Mouse (Mus musculus) skeletal muscle tissue, adult 2 months (tissue): ENCODE measurements around the gene Acap1.

Experiments
- DNase-seq: peaks from one replicate; pipeline ENCODE4 v3.0.0-alpha.2; 2012; ENCODE audit warnings: low read depth, low spot score

The Acap1 gene

DNA sequence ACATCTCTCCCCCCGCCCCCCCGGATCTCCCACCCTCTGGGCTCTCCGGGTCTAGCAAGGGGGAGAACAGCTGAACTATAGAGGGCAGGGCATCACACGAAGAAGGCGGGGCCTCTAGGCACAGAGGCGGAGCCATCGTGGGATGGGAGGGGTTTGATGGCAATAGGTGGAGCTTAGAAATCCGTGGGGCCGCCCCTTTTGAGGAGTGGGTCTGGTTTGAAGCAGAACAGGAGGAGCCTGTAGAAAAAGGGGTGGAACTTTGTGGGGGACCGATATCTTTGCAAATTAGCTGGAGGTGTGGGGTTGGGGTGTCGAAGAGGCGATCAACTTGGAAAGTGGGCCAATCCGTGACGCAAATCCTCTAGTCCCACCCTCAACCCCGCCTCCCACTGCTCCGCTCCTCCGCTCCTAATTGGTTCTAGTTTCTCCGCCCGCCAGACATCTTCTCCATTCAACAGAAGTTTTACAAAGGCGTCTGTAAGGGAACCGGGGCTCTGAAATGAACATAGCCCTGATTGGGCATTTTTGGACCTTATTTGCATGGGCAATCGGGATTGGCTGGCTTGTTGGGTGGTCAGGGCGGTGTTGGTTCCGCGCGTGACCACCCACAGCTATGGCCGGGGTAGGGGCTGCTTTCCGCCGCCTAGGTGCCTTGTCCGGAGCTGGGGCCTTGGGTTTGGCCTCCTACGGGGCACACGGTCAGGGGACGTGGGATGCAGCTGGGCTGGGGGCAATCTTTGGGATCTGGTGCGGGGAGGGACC is 57.2 kb downstream of the Acap1 start, which contains the start of gene Tmem256:
Tmem256 (plus strand) TSS at position 563 of the 762 bp plus-strand sequence.
- peak; percentile 97 for DNase-seq

DNA sequence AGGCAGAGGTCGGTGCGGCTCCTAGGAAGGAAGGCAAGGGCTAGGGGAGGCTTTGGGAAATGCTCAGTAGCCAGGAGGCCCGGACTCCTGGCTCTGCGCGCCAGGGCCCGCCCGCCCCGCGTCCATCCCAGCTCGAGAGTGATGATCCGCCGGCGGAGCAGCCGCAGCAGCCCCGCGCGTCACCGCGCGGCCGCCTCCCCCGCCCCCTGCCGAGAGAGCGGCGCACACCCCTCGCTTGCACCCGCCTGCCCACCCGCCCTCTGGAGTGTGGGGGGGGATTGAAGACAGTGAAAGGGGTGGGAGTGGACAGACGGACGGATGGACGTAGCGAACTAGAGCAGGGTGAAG is 57.8 kb downstream of the Acap1 start, which contains the start of gene Nlgn2:
Nlgn2 (minus strand) TSS at position 181 of the 348 bp plus-strand sequence.
- no peak for DNase-seq

DNA sequence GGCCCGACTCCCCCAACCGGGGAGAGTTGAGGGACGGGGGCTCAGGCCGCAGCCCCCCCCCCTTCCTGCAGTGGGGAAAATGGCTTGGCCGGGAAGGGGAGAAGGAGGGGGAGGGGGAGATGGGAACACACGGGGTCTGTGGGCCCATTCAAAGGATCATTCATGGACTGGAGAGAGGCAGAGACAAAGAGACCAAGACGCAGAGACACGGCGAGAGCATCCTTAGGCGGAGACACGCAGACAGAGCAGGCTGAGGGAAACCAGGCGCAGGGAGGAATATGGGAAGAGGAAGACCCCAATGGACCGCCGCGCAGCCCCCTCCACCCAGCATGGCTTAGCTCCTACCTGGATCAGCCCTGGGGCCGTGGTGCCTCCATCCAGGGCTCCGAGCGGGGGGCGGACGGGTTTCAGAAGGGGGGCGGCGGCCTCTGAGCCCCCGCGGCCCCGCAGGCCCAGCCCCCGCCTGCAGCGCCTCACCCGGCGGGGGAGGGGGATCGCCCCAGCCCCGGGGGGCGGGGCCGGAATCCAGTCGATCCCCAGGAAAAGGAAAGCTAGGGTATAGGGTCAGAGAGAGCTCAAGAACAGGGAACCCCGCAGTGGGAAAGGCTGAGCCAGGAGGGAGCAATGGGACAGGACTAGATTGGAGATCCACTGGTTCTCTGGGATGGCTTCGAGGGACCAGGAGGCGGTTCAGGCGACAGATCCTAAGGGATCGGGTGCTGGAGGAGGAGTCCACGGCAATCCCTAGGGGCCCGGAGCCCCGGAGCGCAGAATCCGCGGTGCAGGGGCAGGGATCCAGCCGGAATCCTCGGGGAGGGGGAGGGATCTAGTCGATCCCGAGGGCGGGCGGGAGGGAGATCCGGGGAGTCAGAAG is 58.4 kb downstream of the Acap1 start:
- DNase-seq, result no peak

DNA sequence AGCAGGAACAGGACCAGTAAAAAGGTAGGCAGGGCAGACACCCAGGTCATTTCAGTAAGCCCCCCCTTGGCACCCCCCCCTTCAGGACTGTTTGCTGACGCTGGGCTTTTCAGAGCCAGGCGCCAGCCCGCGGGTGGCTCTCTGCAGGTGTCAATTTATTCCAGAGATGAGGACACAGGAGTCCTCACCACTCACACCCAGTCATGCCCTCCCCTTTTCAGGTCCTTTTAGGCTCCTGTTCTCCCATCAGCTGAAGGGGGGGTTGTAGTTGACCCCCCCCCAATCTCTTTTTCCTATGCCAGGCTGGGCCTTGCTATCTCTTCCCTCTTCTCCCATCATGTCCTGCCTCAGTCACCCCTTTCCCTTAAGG is 59.4 kb downstream of the Acap1 start:
- no peak for DNase-seq

DNA sequence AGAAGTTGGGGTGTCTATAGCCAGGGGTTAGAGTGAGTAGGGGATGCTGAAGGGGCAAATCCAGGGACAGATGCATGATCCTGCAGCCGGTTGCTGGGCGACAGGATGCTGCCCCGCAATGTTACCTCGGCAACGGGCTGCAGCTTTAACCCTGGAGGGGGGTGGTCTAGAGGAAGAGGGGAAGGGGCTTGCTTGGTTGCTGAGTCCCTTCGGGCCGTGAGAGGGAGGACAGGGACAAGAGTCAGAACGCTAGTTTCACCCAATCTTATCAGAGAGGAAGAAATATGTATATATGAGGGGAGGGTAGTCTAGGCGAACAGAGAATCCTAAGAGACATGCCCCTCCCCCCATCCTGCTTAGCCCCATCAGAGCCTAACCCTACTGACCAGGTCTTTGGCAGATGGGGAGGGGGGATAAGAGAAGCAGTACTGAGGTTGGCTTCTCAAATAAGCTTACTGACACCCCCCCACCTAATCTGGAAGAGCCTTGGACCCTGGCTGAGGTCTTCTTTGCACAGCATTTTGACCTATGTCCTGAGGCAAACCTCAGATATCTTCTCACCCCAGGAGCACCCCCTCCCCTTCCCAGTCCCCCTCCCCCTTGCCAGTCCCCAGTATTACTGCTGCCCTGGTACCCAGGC is 59.9 kb downstream of the Acap1 start:
- no peak for DNase-seq

DNA sequence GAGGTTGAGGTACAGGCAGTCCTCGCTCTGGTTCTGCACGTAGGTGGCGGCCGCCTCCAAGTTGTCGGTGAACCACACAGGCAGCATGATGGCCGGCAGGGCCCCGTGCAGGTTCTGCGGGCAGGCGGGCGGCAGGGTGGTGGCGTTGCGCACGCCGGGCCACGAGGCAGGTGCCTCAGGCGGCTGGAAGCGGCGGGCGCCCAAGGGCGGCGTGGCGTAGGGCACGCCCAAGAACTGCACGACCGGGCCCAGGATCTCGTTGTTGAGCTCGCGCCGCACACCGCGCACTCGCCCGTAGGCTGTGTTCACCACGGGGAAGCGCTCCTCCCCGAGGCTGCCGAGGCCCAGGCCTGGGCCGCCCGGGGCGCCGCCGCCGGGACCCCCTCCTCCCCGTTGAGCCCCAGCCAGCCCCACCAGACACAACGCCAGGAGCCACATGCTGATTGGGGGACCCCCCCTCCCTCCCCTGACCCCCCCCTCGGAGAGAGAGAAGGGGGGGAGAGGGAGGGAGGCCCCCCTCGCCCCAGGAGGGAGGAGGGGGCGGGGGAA is 61.3 kb downstream of the Acap1 start:
- DNase-seq, result no peak

DNA sequence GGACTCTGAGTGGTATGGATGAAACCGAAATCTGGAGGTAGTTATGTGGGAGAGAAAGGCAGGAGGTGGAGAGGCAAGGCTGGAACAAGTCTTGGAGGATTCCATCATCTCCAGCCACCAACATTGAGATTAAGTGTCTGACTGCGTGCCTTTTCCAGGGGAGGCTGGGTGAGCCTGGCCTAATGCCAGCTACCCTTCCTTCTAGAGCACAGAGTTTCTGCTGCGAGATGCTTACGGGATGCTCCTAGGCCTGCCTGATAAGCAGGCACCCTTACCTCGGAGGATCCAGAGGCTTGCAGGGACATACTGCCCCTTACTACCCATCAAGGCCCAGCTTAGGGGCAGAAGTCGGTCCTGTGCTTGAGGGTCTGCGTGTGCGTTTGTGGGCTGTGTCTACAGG is 61.8 kb downstream of the Acap1 start:
- no peak for DNase-seq
